Mouse (Mus musculus): Measurements from ENCODE around the gene Cacna1s.
A peak's percentile ranks its signal among the peaks of the same experiment; 100 is the strongest.

Gene Cacna1s

GRCm38 (mm10) chr1:136138191-136138830, 85.8 kb downstream of the Cacna1s start:
- no peak for DNase-seq (ENCODE audit: low spot score)

DNA sequence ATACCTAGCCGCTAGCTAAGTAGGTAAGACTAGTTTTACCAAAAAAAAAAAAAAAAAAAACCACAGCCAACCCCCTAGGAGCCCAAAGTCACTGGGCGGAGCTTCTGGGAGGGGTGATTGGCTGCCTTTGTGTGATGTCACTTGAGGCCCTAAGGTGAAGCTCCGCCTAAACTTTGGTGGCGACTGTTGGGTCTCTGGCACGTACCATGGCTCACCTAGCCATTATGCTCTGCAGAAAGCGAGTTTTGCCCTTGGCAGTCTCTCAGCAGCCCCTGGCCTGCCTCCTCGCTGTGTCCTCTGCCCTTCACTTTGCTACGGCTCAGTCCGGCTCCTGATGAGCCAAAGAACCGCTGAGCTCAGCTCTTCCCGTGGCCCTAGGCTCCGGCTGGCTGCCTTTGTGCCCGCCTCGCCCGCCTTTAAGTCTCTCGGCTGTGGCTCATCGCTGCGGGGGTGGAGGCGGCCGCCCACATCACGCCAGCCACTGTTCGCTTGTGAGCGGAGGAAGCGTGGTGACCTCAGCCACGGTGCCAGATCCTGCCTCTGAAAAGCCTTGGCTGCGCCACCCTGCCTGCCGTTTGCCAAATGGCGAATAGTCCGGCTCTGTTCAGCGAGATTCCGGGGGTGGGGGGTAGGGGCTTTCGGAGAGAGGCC, 87.6 kb downstream of the Cacna1s start:
- DNase-seq (ENCODE audit: low spot score) = no peak

DNA sequence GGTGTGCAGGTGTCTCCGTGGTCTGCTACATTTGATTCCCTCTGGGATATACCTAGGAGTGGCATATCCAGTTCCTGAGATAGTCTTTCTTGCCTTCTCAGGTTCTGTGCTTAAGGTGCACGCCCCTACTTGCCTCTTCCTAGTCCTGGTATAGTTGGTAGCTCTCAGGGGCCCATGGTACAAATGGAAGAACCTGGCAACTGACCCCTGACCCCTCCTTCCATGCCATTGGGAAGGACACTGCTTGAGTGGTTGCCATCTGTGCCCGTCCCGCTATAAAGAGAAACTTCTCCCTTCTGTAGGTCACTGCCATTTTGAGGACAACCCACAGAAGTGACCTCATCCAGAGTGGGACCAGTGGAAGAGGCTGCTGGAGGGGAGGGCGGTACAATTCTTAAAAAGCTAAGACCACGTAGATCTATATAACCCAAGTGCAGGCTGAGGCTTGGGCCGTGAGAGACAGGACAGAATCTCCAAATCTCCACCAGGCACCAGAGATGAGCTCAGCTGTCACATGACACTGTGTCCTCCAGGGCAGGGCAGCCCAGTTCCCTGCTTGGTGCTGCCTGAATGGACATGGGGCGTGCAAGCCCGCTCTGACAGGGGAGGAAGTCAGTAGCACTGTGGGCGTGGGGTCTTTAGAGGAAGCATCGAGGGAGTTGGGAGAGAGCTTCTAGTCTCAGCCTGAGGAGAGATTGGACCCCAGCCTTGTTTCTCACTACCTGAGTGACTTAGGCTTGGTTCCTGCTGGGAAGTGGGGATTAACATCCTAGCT, 88.8 kb downstream of the Cacna1s start:
- no peak for DNase-seq (ENCODE audit: low spot score)

GRCm38 (mm10) chr1:136142336-136142735, 89.8 kb downstream of the Cacna1s start:
- peak; percentile 74 for DNase-seq (ENCODE audit: low spot score)

- DNase-seq (ENCODE audit: low spot score) = no peak
These were observed 91.0 kb downstream of the Cacna1s start for GRCm38 (mm10) chr1:136143514-136143913.

DNA sequence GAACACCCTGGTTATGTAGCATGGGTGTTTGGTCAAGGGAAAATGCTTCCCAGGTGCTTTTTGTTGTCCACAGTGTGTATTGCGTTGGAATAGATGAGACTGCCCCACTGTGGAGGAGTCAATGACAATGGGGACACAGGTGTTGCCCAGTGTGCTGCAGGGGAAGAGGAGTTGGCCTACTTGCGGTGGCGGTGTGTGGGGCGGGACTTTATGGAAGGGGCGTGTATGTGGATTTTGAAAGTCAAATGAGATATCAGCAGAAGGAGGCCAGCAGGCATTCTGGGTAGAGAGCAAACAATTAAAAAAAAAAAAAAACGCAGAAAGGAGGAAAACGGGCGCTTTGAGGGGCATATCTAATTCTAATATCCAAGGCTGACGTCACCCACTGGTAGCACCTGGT, 97.2 kb downstream of the Cacna1s start:
- no peak for DNase-seq (ENCODE audit: low spot score)

DNA sequence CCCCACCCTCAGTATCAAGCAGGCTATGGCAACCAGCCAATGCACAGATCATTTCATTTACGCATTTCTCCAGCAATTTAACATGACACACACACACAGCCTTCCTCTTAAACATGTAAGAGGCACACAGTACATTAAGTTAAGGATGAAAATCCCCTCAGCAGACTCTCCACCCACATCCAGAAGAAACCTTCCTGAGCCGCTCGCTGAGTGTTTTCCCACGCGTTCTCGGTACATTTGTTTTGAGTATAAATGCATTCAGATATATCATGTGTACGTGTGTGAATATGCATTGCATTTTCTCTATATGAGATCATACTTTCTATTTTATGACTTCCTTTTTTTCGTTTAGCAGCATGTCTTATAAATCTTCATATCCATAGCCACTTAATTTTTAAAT, 98.8 kb downstream of the Cacna1s start:
- DNase-seq (ENCODE audit: low spot score) = no peak

DNA sequence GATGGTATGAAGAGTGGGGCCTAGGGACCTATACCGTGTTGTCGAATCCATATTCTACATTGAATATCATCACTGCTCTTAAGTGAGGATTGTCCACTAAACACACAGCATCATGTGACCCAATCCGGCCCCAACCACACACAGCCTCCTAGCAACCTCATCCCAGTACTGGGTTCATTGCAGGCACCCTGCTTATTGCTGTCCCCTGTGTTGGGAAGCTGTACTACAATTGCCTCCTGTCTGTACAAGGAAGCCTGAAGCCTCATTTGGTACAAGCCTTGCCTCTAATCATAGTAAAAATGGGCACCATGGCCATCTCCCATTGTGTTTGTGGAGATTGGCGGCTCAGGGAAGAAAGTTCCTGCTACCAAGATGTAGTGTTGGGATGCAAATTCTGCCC, 103.8 kb downstream of the Cacna1s start:
- no peak for DNase-seq (ENCODE audit: low spot score)

DNA sequence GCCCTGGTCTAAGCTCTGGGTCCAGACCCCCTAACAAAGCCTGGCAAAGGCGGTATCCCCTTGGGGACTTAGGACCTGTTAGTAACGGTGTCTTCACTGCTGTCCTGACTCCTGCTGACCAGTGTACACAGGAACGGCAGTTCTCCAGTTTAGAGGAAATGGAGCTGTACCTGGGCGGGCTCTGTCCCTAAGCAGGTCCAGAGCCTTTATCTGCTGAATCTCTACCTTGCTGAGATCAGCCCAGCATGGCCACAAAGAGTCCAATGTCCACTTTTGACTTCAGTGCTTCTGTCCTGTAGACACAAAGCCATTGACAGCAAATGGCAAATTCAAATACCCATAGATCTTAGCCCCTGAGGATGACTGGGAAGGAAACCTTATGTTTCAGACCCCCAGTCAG, 104.4 kb downstream of the Cacna1s start:
- no peak for DNase-seq (ENCODE audit: low spot score)

DNA sequence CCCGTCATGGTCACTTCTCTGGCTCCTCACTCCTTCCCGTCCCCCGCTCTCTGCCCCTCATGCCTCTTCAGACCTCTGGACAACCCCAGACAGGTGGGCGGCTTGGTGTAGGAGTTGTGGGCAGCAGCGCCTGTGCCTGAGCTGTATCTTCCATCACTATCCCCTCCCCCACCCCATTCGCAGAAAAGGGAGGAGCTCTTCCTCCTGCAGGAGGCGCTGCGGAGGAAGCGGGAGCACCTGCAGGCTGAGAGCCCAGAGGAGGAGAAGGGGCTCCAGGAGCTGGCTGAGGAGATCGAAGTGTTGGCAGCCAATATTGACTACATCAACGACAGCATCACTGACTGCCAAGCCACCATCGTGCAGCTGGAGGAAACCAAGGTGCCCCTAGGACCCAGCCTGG, 107.3 kb downstream of the Cacna1s start:
- no peak for DNase-seq (ENCODE audit: low spot score)

DNA sequence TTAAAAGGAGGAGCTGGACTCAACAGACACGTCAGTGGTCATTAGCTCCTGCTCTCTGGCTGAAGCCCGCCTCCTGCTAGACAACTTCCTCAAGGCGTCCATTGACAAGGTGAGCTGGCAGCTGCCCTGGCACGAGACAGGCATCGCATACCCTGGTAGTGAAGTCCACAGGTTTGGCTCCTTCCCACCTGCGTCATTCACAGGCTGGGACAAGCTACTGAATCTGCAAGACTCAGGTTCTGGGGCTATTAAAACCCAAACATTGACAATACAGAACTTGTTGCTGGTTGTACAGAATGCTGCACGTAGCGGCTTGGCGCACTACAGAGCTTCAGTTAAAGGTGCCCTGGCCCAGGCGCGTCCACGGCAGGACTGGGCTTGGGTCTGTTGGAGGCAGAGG, 107.7 kb downstream of the Cacna1s start:
- no peak for DNase-seq (ENCODE audit: low spot score)

DNA sequence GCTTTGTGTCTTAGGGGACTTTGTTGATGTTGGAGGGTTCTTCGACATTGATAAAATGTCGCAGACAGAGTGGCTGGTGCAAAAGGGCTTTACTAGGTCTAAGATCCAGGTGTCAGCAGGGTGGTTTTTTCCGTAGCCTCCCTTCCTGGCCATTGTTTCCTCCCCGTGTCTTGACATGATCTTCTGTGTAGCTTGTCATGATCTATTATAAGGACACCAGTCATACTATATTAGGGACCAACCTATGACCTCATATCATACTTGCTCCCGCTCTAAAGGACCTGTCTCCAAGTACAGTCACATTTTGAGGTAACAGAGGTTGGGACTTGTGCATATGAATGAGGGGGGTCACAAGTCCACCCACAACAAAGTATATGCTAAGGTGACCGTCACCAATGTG, 108.4 kb downstream of the Cacna1s start:
- DNase-seq (ENCODE audit: low spot score) = no peak

GRCm38 (mm10) chr1:136161333-136161921, 108.9 kb downstream of the Cacna1s start:
- DNase-seq (ENCODE audit: low spot score) = no peak

GRCm38 (mm10) chr1:136165436-136165835, 112.9 kb downstream of the Cacna1s start:
- DNase-seq (ENCODE audit: low spot score) = no peak

GRCm38 (mm10) chr1:136167657-136168056, 115.1 kb downstream of the Cacna1s start:
- DNase-seq (ENCODE audit: low spot score) = no peak
